Mouse (Mus musculus) bone marrow macrophage, adult 2 months (primary cell): ENCODE results near the gene Ssbp2.

Experiments
- CTCF ChIP-seq: IDR thresholded peaks from 2 replicates; pipeline ENCODE4 v1.5.1; 2012; ENCODE audit warnings: low read depth, mild to moderate bottlenecking, low read length, moderate library complexity
- POLR2A ChIP-seq: IDR thresholded peaks from 2 replicates; pipeline ENCODE4 v1.6.1; 2012; ENCODE audit warnings: mild to moderate bottlenecking, low read depth, low read length, borderline replicate concordance

DNA sequence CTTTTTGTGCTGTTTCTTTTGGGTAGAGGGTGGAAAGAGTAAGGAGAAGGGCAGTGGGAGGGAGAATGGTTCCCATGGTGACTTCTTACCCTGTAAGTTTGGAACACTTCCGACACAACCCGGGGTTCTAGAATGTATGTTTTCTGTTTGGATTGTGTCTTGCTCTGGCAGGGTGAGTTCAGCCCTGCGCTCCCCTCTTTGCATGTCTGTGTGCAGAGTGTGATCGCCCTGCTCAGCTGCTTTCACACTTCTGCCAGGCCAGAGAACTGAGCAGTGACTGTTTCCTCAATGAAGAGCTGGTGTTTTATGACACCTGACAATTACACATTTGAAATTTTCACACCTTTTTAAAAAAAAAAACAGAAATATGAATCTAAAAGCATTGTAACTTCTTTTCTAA is 150.5 kb downstream of the Ssbp2 start:
- no peak for TF ChIP-seq POLR2A
- no peak for TF ChIP-seq CTCF
